Mouse (Mus musculus) layer of hippocampus, adult 11-12 months (tissue): Measurements from ENCODE around the gene Map7d2.
A peak's percentile ranks its signal among the peaks of the same experiment; 100 is the strongest.

Source experiments
- DNase-seq: peaks from one replicate; pipeline ENCODE4 v3.0.0; 2022; ENCODE audit warnings: low spot score

The Map7d2 gene

GRCm38 (mm10) chrX:159509847-159510715 lies 95.7 kb downstream of the Map7d2 start:
- DNase-seq, result no peak

- DNase-seq, result no peak
Measured at GRCm38 (mm10) chrX:159510716-159511051, 96.3 kb downstream of the Map7d2 start.

GRCm38 (mm10) chrX:159515599-159515998 lies 101.2 kb downstream of the Map7d2 start:
- no peak for DNase-seq

- DNase-seq, result no peak
Measured at GRCm38 (mm10) chrX:159521780-159522179, 107.4 kb downstream of the Map7d2 start.

GRCm38 (mm10) chrX:159522651-159523050 lies 108.3 kb downstream of the Map7d2 start:
- no peak for DNase-seq

- no peak for DNase-seq
Measured at GRCm38 (mm10) chrX:159526388-159526787, 112.0 kb downstream of the Map7d2 start, which contains the start of gene Bclaf3. Bclaf3 (plus strand) TSS chrX:159526688.

GRCm38 (mm10) chrX:159532427-159532810 lies 118.0 kb downstream of the Map7d2 start:
- peak; percentile 94 for DNase-seq

- DNase-seq, result peak; percentile 3
Measured at GRCm38 (mm10) chrX:159532811-159533462, 118.6 kb downstream of the Map7d2 start.

- DNase-seq, result no peak
Measured at GRCm38 (mm10) chrX:159541936-159542335, 127.6 kb downstream of the Map7d2 start.

- no peak for DNase-seq
Measured at GRCm38 (mm10) chrX:159547093-159547492, 132.7 kb downstream of the Map7d2 start.
